Mouse (Mus musculus) bone marrow, adult 2 months (tissue): ENCODE data around the gene Gja10.

ENCODE experiments used
- CTCF ChIP-seq: fragments of 200-500 bp; IDR thresholded peaks from 2 replicates; pipeline ENCODE4 v1.5.1; 2011; ENCODE audit warnings: low read length, control low read depth; ENCODE audit not compliant: control insufficient read depth, insufficient read depth
- POLR2A ChIP-seq: fragments of 200-500 bp; IDR thresholded peaks from 2 replicates; pipeline ENCODE4 v1.6.1; 2011; ENCODE audit warnings: low read depth, mild to moderate bottlenecking, control low read depth, low read length, borderline replicate concordance; ENCODE audit not compliant: control insufficient read depth

DNA sequence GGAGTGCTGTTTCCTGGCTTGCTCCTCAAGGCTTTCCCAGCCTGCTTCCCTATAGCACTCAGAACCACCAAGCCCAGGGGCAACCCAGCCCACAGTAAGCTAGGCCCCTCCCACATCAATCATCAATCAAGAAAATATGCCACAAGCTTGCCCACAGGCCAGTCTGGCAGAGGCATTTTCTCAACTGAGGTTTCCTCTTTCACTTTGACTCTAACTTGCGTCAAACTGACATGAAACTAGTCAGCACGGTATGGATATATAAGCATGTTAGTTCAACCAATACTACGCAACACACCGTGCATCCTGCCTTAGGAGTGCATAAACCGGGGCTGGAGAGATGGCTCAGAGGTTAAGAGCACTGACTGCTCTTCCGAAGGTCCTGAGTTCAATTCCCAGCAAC lies 14.3 kb downstream of the Gja10 start:
- no peak for TF ChIP-seq CTCF
- TF ChIP-seq POLR2A, result no peak
